Comparison of ENCODE assay signal across 23 mouse cellular contexts in the genomic region with DNA sequence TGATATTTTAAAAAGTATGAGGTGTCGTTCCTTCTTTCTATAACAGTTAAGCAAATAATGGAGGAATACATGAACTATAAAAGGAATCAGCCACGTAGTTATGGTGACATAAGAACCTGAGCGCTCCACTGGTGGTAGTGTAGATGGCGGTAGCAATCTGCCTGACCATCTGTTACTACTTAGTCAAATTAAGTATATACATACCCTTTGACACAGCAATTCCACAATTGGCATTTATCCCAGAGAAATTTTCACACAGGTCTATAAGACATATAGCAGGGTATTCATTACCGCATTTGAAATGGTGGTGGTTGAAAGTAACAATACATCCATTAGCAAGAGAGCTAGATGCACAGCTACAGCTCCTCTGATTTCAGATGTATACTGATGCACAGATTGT.
A peak's percentile ranks its signal among the peaks of the same experiment; 100 is the strongest.
DNase-seq lines count a peak whose midpoint lies in the region; ATAC-seq and TF ChIP-seq lines count a peak whose summit lies in the region.
"Had no signal": no experiment of that assay in that cellular context is flagged by ENCODE, and none has a peak within 500 bp of the region (broad histone marks: within the 10 kb centered on the region; RNA-seq: fewer than 3 reads in every experiment).

No protein-coding gene starts in this region.

- no peak for TF ChIP-seq CTCF in forebrain, postnatal 0 days (IDR thresholded peaks at IDR 0.05; ENCODE audit: low read depth)
- TF ChIP-seq CTCF in brain, embryonic 14.5 days (IDR thresholded peaks at IDR 0.05; ENCODE audit: borderline replicate concordance, extremely low read depth, insufficient read depth, insufficient read length) = no peak
- TF ChIP-seq CTCF in cerebellum, adult 2 months (IDR thresholded peaks at IDR 0.05; ENCODE audit: borderline replicate concordance, insufficient read depth, low read depth, low read length) = no peak

- H3K27me3 ChIP-seq in forebrain, embryonic 14.5 days (replicated peaks; ENCODE audit: control insufficient read depth, insufficient read depth, low read length) = no peaks in the 10 kb centered on the region
- no peaks in the 10 kb centered on the region for H3K27me3 ChIP-seq in forebrain, postnatal 0 days (ENCODE audit: insufficient read depth, low read length)
- no peaks in the 10 kb centered on the region for H3K27me3 ChIP-seq in cerebellum, adult 2 months (ENCODE audit: control insufficient read depth, insufficient read depth, low read length)
- H3K27me3 ChIP-seq: heart, embryonic 15.5 days; kidney, embryonic 15.5 days; limb, embryonic 12.5 days had no signal

- no peak overlapping the region for H3K27ac ChIP-seq in forebrain, embryonic 14.5 days (ENCODE audit: low read depth, low read length)
- no peak overlapping the region for H3K27ac ChIP-seq in forebrain, postnatal 0 days (ENCODE audit: low read depth, low read length)
- H3K27ac ChIP-seq in cerebellum, adult 2 months (ENCODE audit: insufficient read depth, low read length) = no peak overlapping the region
- H3K27ac ChIP-seq: forebrain, embryonic 10.5 days; gastrocnemius, adult 2 months; heart, embryonic 15.5 days; kidney, embryonic 15.5 days; limb, embryonic 12.5 days; macrophage had no signal

- no peak for TF ChIP-seq POLR2A in brain, embryonic 14.5 days (IDR thresholded peaks at IDR 0.05; ENCODE audit: borderline replicate concordance, extremely low read depth, insufficient read depth, insufficient read length, poor library complexity, severe bottlenecking)
- TF ChIP-seq POLR2A in cerebellum, adult 2 months (IDR thresholded peaks at IDR 0.05; ENCODE audit: borderline replicate concordance, insufficient read depth, low read length) = no peak

- H3K9ac ChIP-seq in forebrain, embryonic 14.5 days (ENCODE audit: low read length) = no peak overlapping the region
- no peak overlapping the region for H3K9ac ChIP-seq in forebrain, postnatal 0 days
- H3K9ac ChIP-seq: heart, embryonic 15.5 days; kidney, embryonic 15.5 days; limb, embryonic 12.5 days; liver, postnatal 0 days had no signal

- no peak overlapping the region for H3K4me3 ChIP-seq in forebrain, embryonic 14.5 days (ENCODE audit: low read depth, low read length)
- no peak overlapping the region for H3K4me3 ChIP-seq in forebrain, postnatal 0 days (ENCODE audit: low read depth, low read length)
- no peak overlapping the region for H3K4me3 ChIP-seq in cerebellum, adult 2 months (replicated peaks; ENCODE audit: insufficient read depth, low read depth, low read length)
- H3K4me3 ChIP-seq: forebrain, embryonic 10.5 days; gastrocnemius, adult 2 months; heart, embryonic 15.5 days; kidney, embryonic 15.5 days; limb, embryonic 12.5 days had no signal

- peak; percentile 52; the same call in 1 of the 2 replicates for ATAC-seq in forebrain, embryonic 14.5 days
- ATAC-seq in forebrain, postnatal 0 days = no peak
- ATAC-seq: hindbrain, embryonic 16.5 days; intestine, postnatal 0 days; liver, postnatal 0 days; lung, postnatal 0 days had no signal

- no peaks in the 10 kb centered on the region for H3K36me3 ChIP-seq in forebrain, embryonic 14.5 days (ENCODE audit: control insufficient read depth, insufficient read depth, low read length)
- H3K36me3 ChIP-seq in forebrain, postnatal 0 days (ENCODE audit: insufficient read depth) = no peaks in the 10 kb centered on the region
- H3K36me3 ChIP-seq: forebrain, embryonic 10.5 days; heart, embryonic 15.5 days; kidney, embryonic 15.5 days; limb, embryonic 12.5 days had no signal

- H3K4me2 ChIP-seq in forebrain, embryonic 14.5 days (ENCODE audit: low read length) = no peak overlapping the region
- H3K4me2 ChIP-seq in forebrain, postnatal 0 days (ENCODE audit: low read depth) = no peak overlapping the region
- H3K4me2 ChIP-seq: heart, embryonic 15.5 days; kidney, embryonic 15.5 days; limb, embryonic 12.5 days; liver, embryonic 11.5 days had no signal

- peak; percentile 61 for DNase-seq in forebrain, embryonic 14.5 days (ENCODE audit: low spot score)
- no peak for DNase-seq in forebrain, postnatal 0 days
- DNase-seq in brain, embryonic 14.5 days (ENCODE audit: low read depth) = peak; percentile 72
- DNase-seq in cerebellum, adult 2 months = peak; percentile 12 to 67
- peak; percentile 21 to 37 for DNase-seq in cerebellum, postnatal 36 days
- DNase-seq in right cerebral cortex, postnatal 10 days (ENCODE audit: low spot score in 2 of 2) = no peak
- no peak for DNase-seq in neural tube, embryonic 10.5 days (ENCODE audit: extremely low spot score, low spot score)
- DNase-seq: adrenal gland, adult 2 months; gastrocnemius, adult 2 months; heart, postnatal 36 days; kidney, postnatal 4 days; liver, postnatal 0 days; right cerebral cortex, postnatal 25 days; thymus, postnatal 25 days had no signal

- 68% methylated on average over 5 of the region's 5 CpGs for WGBS in forebrain, embryonic 14.5 days
- WGBS in forebrain, postnatal 0 days = 62% methylated on average over 5 of the region's 5 CpGs
- WGBS in cerebellum, adult 2 months = 22% methylated on average over 5 of the region's 5 CpGs

- H3K9me3 ChIP-seq in forebrain, embryonic 14.5 days (replicated peaks; ENCODE audit: control insufficient read depth, low read length) = no peaks in the 10 kb centered on the region
- H3K9me3 ChIP-seq in forebrain, postnatal 0 days (ENCODE audit: low read length) = no peaks in the 10 kb centered on the region
- H3K9me3 ChIP-seq: forebrain, embryonic 10.5 days; heart, embryonic 15.5 days; kidney, embryonic 15.5 days; limb, embryonic 12.5 days had no signal

- no peaks in the 10 kb centered on the region for H3K4me1 ChIP-seq in forebrain, embryonic 14.5 days (ENCODE audit: control insufficient read depth, insufficient read depth, low read length)
- H3K4me1 ChIP-seq in forebrain, postnatal 0 days (ENCODE audit: insufficient read depth) = no peaks in the 10 kb centered on the region
- no peaks in the 10 kb centered on the region for H3K4me1 ChIP-seq in cerebellum, adult 2 months (ENCODE audit: control insufficient read depth, insufficient read depth, low read length)
- H3K4me1 ChIP-seq: forebrain, embryonic 10.5 days; heart, embryonic 15.5 days; kidney, embryonic 15.5 days; limb, embryonic 12.5 days had no signal

Comparison
In these comparisons a context has a peak if more than half of its experiments do, and no peak if none do; other contexts are left out.
1. DNase-seq: peak in forebrain, embryonic 14.5 days (single experiment), brain, embryonic 14.5 days (single experiment), cerebellum, adult 2 months (2 of 2) and cerebellum, postnatal 36 days (2 of 2); none in forebrain, postnatal 0 days (single experiment), right cerebral cortex, postnatal 10 days (0 of 2) and neural tube, embryonic 10.5 days (single experiment).